Mouse (Mus musculus): ENCODE measurements around the gene Brdt.
A peak's percentile ranks its signal among the peaks of the same experiment; 100 is the strongest.

The Brdt gene

DNA sequence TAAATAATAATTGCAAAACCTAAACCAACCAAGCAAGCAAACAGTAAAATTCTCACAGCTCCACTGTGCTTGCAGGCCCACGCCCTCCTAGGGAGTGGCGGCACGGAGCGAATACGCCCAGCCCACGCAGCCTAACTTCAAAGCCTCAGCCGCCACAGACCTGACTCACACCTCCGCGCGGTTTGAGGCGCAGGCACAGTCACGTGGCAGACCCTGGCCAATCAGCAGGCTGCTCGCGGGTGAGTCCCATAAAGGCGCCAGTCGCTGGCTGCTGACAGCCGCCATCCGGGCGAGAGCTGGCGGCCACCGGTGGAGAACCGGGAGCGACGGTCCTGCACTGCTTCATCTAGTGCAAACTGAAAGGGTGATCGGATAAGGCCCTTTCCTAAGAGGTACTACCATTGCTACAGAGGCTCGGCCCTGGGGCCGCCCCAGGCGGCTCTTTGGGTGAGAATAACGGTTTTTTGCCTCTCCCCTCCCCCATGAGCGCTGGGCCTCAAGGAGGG is at the start of gene Brdt:
TSS of gene Brdt (plus strand) at position 244 of the 506 bp plus-strand sequence.
- no peak for DNase-seq (ENCODE audit: low read depth, low spot score)

DNA sequence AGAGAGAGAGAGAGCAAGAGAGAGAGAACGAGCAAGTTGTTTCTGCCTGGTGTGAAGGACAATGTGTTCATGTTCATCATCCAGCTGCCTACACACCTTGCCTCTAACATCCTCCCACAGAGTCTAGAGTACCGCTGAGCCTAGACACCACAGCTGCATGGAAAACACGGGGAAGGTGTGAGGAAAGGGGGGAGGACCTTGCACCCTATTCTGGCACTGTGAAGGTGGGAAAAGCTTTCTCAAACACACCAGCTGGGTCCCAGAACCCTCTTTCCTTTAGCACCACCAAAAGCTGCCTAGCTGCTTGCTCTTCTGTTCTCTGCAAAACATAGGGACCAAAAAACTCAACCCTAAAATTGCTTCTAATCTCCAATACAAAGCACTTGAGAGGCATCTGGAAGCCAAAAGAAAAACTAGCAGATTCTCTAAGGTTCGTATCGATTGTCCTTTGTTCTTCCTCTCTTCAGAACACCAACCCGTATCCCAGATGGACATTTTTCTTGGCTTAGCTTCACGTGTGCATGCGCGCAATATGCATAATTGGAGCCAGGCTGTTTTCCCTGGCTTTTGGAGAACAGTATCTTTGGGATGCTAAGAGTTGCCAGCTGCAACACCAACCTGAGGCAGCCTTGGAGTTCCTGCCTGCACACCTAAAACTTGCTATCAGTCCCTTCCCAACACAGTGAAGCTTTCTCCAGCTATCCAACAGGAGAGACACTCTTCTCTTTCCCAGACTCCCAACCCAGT is 48.2 kb upstream of the Brdt start:
- no peak for DNase-seq (ENCODE audit: low read depth, low spot score)

DNA sequence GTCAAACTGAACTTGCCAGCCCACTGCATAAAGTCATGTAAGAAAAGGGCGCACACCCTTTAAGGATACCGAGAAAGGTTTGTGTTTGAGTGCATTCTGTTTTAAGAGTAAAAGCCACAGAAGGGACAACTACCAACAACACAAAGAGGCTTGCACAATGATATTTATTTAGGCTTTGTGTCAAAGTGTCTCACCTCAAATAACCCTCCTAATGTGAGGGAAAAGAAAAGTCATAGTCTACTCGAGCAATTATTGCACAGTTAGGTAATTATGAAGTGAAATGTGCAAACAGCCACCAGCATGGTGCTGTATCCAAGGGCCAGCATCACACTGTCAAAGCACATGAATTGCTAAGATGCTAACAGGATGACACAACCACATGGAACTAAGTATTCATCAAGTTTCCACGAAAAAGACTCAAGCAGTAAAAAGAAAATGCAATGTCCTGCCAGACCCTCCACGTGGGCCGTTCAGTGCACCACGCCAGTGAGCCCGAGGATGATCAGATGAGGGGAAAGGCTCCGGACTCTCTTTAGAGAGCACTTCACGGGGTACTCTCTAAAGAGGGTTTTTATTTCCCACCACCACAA is 46.9 kb upstream of the Brdt start:
- DNase-seq (ENCODE audit: low read depth, low spot score), result no peak

DNA sequence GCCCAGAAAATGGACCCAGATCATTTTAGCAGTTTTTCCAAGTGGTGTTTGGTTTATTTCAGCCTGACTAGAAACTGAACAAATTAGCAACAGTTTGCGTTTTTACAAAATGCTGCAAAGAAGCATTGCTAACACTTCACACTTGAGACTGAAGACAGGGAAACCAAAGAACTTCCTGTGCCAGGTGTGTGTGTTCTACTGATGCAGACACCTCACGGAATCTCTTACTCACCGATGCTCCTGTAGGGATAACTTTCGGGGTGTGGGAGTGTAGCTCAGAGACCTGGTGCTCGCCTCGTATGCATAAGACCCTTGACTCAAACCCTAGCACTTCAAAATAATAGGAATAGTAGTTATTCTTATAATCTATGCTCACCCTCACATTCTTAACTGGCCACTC is 45.4 kb upstream of the Brdt start:
- no peak for DNase-seq (ENCODE audit: low read depth, low spot score)

DNA sequence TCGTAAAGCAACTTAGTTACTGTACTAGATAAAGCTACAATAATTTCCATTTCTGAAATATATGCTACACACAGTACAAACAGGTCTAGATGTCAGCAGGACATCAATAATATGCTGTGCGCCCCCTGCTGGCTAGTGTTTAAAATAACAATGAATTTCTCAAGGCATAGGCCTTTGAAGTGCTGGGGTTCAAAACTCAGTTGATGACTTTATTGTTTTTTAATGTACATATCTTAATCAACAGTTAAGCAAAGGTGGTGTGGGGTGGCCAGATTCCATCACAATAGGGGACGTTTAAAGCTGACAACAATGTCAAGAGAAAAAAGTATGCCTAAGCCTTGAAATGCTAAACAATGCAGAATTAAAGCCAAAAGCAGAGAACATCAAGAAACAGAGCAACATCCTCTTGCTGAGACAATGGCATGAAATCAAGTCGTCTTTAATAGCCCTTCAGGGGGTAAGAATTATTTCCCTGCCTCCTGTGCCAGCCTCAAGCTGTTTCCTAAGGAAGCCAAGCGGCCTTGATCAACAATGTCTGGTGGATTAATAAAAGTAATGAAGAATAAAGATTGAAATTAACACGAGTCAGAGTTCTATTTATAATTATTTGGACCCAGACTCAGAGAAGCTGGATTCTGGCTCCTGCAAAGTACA is 43.6 kb upstream of the Brdt start:
- no peak for DNase-seq (ENCODE audit: low read depth, low spot score)

DNA sequence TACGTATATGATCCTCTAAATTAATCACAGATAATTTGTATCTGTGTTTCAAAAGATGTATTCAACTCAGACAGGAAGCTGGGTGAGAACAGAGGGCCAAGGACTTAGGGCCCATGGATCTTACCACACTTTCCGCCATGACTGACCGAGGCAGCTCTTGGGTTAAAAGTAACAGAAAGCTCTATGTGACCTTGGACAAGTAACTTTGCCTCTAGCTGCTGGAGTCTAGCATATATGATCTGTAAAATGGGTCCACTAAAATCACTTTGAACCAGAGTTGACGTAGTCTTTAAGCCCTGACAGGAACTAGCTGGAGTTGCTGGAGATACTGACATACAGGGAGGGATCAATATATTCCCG is 43.1 kb upstream of the Brdt start:
- no peak for DNase-seq (ENCODE audit: low read depth, low spot score)

DNA sequence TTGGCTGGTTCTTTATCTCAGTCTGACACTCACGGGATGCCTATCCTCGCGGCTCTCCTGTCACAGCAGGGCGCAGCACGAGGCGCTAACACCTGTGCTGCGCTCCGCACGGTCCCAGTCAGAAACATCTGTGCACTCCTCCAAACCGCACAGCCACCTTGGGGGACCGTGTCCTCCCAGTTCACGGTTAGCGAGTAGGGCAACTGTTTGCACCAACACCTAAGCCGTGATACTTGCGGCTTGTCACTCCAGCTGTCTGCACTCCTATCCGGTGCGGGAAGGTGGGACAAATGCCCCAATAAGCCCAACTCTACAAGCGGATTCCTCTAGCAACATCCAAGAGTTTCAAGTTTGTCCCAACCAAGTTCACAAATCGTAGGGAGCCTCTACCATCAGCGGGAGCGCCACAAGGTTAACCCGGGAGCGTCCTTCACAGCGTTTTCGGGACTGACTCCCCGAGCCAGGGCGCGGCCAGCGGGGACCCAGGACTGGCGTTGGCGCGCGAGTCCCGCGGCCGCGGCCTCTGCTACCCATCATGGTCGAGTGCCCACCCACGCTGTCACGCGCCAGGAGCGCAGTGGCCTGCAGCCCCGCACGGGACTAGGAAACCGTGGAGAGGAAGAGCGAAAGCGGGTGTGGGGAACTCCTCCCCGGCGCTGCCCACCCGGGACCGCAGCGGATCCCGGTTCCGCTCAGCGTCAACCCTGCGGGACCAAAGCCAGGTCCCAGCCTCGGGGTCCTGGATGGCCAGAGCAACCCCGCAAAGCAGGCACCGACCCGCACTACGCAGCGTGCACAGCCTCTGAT is 42.3 kb upstream of the Brdt start:
- no peak for DNase-seq (ENCODE audit: low read depth, low spot score)

DNA sequence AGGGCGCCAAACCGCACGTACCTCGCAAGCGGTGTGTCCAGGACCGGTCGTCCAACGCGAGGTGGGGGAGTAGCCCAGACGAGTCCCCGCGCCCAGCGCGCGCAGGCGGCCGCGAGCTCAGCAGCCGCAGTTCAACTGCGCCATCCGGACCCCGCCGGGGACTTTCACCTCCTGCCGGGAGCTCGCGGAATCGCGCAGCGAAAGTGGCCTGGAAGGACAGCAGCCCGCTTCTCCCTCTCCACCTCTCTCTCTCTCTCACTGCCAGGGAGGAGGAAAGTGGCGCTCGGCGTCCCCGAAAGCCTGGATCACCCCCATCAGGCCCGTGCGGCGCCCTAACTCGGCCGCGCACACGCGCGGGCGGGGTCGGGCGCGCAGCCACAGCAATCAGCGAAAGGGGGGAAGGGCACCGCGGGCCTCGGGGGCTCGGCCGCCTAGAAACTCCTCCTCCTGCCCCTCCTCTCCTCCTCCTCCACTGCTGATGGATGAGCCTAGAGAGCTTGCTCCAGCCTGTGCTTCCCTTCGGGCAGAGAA is 41.7 kb upstream of the Brdt start, which contains the start of gene Tgfbr3:
TSS of gene Tgfbr3 (minus strand) at position 396 of the 531 bp plus-strand sequence.
- DNase-seq (ENCODE audit: low read depth, low spot score), result peak; percentile 42

DNA sequence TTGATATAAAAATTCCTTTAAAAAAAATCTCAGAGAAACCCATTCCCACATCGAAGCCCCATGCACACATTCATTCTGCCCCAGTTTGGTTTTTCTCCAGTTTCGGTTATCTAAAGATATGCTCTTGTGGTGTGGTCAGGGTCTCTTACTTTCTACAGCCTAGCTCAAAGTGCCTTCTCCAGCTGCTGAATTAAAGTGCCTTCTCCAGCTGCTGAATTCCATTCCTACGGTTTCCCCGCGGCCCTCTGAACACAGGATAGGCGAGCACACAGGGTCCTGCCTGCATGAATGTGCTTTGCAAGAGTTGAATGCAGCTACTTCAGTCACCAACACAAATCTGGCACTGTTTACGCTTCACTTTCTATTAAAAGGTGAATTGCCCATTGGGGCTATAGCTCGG is 41.0 kb upstream of the Brdt start:
- DNase-seq (ENCODE audit: low read depth, low spot score), result no peak

DNA sequence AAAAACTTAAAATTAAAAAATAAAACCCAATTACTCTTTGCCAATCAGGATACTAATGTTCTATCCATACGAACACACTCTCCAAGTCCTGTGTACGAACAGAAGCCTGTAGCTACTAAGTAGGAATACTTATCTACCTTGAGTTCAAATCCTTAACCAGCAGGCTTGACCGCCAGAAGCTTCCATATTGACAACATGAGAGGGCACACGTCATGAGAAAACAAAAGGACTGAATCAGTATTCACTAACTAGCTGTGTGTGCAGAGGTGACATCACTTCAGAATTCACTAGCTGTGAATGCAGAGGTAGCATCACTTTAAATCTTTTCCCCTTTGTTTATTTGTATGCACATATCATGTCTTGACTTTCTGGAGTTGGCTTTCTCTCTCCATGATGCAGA is 36.9 kb upstream of the Brdt start:
- DNase-seq (ENCODE audit: low read depth, low spot score), result no peak

DNA sequence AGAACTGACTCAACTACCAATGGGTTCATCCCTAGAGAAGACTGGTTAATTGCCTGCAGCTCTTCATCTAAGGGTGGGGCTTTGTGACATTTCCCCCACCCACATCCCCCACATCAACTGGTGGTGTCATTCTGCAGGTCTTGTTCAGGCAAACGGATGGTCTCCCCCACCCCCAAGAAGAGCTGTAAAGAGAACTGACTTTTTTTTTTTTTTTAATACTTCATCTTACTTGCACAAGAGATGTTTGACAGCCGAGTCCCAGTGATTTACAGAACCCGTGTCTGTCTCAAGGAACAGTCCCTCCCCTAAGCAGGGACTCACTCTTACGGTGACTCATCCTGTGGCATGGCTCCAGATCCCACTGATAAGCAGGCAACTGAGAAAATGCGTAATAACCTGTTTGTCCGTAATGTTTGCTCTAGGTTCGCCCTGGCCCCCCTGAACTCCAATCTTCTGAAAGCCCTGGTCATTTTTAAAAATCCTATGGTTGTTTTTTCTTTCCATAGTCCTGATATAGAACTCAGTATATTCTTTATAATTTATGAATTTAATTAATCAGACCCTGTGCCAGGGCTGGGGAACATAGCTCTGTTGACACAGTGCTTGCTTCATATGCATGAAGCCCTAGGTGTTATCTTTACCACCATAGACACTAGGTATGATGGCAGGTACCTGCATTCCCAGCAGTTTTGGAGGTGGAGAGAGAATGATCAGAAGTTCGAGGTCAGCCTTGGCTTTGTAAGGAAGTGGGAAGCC is 35.7 kb upstream of the Brdt start:
- DNase-seq (ENCODE audit: low read depth, low spot score), result no peak

DNA sequence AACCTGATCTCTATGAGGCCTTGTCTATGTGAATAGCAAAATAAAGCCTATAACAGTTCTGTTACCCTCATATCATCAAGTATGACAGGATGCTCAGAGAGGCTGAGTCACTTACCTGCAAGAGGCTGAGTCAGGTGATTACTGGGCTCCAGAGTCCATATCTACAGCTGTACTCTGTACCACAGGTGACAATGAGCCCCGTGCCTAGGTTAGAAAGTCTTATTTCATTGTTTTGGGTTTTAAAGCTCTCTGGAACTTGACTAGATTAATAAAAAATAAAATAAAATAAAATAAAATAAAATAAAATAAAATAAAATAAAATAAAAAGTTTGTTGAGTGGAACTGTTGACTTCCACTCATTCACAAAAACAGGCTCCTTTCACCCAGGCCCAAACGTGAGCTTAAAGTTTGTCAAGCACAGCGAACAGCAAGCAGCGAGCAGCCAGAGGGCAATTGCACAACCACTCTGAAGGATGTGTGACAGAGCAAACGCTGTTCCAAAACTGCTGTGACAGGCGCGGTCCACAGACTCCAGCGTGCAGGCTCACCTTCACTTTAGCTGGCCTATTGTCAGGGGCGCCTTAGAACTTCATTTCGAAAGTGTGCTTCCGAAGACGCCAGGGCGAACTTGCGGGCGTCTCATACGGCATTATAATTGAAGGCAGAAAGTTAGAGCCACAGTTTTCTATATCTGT is 35.0 kb upstream of the Brdt start:
- DNase-seq (ENCODE audit: low read depth, low spot score), result no peak

DNA sequence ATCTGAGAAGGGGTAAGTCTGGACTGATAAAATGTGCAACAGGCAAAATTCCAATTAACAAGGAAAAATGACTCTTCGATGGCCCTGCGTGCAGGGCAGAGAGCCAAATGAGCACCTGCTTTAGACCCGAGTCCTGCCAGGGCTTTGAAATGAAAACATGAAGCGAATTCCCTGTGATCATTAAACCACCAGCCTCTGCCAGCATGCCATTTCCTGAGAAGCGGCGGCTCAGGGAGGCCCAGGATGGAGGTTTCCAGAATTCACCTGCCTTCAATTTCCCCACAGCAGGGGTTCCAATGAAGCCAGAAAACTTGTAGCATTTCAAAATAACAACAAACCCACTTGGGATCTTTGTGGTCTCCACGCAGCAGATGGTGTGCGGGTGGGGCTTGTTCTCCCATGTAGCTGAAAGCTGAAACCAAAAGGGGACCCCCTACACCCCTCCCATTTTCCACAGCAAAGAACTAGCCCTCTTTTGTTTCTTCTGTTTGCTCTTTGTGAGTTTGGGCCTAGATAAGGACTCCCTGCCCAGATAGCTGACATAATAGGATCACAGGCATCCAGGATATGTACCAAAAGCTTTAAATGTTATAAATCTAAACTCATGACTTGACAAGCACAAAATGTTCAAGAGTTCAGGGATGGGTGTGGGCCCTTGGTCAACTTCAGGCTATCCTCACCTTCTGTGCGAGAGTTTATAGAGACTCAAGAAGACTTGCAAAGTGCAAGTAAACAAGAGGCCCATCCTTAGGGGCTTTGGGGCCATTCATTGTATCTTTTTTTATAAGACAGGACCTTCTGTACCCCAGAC is 34.2 kb upstream of the Brdt start:
- DNase-seq (ENCODE audit: low read depth, low spot score), result no peak

DNA sequence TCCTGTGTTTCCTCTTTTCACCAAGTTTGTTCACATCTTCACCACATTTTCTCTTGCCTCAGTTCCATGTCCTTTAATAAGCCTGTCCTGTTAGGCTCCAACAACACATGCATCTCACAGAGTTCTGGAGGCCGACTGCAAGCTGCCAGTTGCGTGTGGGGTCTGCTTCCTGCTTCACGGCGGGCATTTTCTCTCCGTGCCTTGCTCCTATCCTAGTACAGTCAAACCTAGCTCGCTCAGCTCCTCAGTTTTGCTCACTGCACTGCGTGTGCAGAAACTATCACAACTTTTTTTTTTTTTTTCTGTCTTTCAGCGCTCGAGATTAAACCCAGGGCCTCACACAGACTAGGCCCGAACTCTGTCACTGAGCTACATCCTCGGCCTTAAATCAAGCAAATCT is 32.1 kb upstream of the Brdt start:
- no peak for DNase-seq (ENCODE audit: low read depth, low spot score)

DNA sequence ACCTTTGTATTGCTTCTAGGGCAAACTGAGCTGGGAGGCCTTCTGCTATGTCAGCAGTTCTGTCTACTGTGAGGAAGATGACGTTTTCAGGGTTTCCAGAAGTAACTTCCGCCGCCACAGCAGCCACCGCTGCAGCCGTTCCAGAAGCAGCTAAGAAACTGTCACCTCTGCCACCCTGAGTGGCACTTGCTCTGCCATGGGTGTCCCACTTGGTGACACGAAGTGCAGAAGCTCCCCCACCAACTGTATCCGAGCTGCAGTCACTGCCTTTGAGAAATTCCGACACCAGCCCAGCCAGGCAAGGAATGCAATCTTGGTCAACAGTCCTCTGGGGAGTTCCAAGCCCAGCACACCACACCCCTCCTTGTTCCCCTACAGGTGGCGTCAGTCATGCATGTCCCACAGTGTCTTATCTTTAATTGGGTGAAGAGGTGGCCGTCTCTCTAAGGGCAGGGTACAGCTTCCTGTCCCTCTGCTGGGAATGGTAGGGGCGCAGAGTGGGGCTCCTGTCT is 27.6 kb upstream of the Brdt start:
- DNase-seq (ENCODE audit: low read depth, low spot score), result no peak

DNA sequence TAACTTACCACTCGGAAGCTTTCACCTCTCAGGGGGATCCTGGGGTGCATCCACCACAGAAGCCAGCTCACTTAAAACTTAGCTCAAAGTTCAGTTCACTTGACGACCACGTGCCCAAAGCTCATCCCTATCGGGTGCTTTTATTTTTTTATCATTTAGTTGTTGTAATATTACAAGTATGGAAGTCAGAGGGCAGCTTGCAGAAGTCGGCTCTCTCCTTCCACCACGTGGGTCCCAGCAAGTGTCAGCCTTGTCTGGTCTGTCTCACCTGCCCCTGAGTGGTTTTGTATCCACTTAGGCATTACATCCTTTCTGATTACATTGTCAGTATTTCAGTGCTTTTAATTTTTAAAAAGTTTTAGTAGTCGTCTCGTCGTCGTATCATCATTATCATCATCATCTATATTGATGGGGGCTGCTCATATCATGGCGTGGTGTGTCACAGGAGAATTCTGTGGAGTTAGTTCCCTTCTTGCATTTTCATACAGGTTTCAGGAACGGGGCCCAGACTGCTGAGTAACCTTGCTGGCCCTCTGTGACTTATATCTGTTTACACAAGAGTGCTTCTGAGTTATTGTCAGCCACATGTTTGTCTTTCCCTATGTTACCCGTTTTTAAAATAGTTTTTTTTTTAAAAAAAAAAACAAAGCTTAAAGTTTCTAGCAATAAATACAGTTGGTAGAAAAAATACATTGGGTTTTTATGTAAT is 26.7 kb upstream of the Brdt start:
- no peak for DNase-seq (ENCODE audit: low read depth, low spot score)

DNA sequence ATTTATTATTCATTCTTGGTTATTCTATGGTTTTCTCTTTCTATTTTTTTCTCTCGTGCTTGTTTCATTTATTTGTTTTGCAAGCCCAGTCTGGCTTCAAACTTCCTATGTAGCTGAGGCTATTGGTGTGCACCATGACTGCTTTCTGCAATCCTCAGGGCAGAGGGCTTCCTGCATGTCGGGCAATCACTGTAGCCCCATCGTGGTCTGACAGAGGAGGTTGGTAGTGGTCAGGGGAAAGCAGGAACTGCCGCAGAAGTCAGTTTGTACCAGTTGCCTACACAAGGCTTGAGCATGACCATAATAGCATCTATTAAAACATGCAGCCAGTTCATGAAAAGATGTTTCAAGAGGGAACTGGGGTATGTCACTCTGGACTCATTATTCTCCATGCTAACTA is 23.5 kb upstream of the Brdt start:
- DNase-seq (ENCODE audit: low read depth, low spot score), result no peak

DNA sequence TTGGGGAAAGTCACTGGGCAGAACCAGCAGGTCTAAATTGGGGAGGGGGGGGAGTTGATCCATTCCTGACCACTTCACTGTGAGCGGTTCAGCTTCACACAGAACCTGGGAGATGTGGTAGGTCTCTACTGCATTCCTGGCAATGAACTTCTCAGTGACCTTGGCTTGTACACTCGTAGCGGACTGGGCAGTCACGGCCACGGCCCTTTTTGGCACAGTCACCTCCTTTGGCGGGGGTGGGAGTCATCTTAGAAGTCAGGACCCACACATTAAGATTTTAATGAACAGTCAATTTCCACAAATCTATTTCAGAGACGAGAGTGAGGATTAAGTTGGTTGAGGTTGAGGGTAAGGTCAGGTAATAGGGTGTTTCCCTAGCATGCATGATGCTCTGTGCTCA is 13.8 kb upstream of the Brdt start:
- no peak for DNase-seq (ENCODE audit: low read depth, low spot score)

DNA sequence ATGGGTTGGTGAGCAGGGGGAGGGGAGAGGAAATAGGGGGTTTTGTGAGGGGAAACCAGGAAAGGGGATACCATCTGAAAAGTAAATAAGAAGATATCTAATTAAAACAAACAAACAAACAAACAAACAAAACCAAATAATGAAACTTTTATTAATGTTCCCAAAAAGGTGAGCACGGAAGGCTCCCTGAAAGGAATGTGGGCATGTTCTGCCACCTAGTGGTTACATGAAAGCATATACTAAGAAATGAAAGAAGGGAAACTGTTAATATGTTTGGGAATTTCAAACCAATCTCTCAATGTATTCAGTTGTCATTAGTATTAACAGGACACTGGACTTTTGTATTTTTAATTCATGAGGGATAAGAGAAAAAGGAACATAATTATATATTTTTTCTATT is 10.3 kb upstream of the Brdt start:
- peak; percentile 8 for DNase-seq (ENCODE audit: low read depth, low spot score)
